Mouse (Mus musculus) erythroblast, embryonic 14.5 days (primary cell): ENCODE results near the gene Gadd45g.

Source experiments
- GATA1 ChIP-seq: IDR thresholded peaks from 2 replicates; pipeline ENCODE4 v1.6.1; 2012; ENCODE audit warnings: low read length, inconsistent platforms, mixed read lengths
- TAL1 ChIP-seq: IDR thresholded peaks from 3 replicates; pipeline ENCODE4 v1.6.1; 2012; ENCODE audit warnings: low read length, inconsistent platforms, mixed read lengths

DNA sequence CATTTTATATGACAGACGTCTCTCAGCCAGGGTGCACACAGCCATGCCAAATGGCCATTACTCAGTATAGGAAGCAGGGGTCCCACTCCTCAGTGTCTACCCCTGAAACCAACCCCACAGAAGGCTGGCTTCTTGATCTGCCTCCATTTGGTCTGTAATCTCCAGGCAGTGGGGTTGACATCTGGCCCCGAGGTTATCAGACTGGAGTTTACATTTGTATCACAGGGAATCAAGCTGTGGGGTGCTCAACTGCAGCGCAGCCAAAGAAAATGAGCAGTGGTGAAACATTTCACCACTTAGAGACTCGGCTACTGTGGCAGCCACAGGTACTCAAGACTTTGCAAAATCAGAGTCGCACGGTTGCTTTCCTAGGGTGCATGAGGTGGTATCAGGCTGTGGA lies 5.8 kb upstream of the Gadd45g start:
- no peak for TF ChIP-seq GATA1
- no peak for TF ChIP-seq TAL1
